Comparison of ENCODE assay signal across 24 mouse cellular contexts in genomic region chr1:34657481-34657880, GRCm38 (mm10).
DNase-seq lines count a peak whose midpoint lies in the region; ATAC-seq lines count a peak whose summit lies in the region.
"Had no signal": no experiment of that assay in that cellular context is flagged by ENCODE, and none has a peak within 500 bp of the region (broad histone marks: within the 10 kb centered on the region; RNA-seq: fewer than 3 reads in every experiment).

No protein-coding gene starts in this region.

- peak; percentile 12 for DNase-seq in embryonic facial prominence, embryonic 14.5 days (ENCODE audit: low spot score)
- no peak for DNase-seq in embryonic facial prominence, embryonic 10.5 days (ENCODE audit: low spot score)
- no peak for DNase-seq in limb, embryonic 10.5 days (ENCODE audit: low spot score)
- DNase-seq in midbrain, embryonic 10.5 days (ENCODE audit: low spot score) = no peak
- DNase-seq: adrenal gland, adult 8-10 months; adrenal gland, postnatal 14 days; adrenal gland, postnatal 36 days; B cell, adult 2 months; cerebellum, adult 11-12 months; cerebellum, adult 2 months; cerebellum, adult 9-10 months; cerebellum, postnatal 10 days; cerebellum, postnatal 25 days had no signal

- H3K4me1 ChIP-seq in embryonic facial prominence, embryonic 14.5 days (ENCODE audit: control insufficient read depth, insufficient read depth, low read length) = no peaks in the 10 kb centered on the region
- no peaks in the 10 kb centered on the region for H3K4me1 ChIP-seq in embryonic facial prominence, embryonic 10.5 days
- H3K4me1 ChIP-seq in limb, embryonic 15.5 days = no peaks in the 10 kb centered on the region
- no peaks in the 10 kb centered on the region for H3K4me1 ChIP-seq in limb, embryonic 10.5 days
- H3K4me1 ChIP-seq in midbrain, embryonic 10.5 days = no peaks in the 10 kb centered on the region
- H3K4me1 ChIP-seq: embryonic facial prominence, embryonic 13.5 days; forebrain, embryonic 10.5 days; forebrain, embryonic 12.5 days had no signal

- no peaks in the 10 kb centered on the region for H3K9me3 ChIP-seq in embryonic facial prominence, embryonic 14.5 days (ENCODE audit: control insufficient read depth, low read length)
- H3K9me3 ChIP-seq in embryonic facial prominence, embryonic 10.5 days = no peaks in the 10 kb centered on the region
- no peaks in the 10 kb centered on the region for H3K9me3 ChIP-seq in limb, embryonic 15.5 days
- H3K9me3 ChIP-seq in limb, embryonic 10.5 days (replicated peaks) = no peaks in the 10 kb centered on the region
- no peaks in the 10 kb centered on the region for H3K9me3 ChIP-seq in midbrain, embryonic 10.5 days (replicated peaks)
- H3K9me3 ChIP-seq: embryonic facial prominence, embryonic 13.5 days; forebrain, embryonic 10.5 days; forebrain, embryonic 12.5 days; G1E had no signal

- H3K27ac ChIP-seq in embryonic facial prominence, embryonic 14.5 days (replicated peaks; ENCODE audit: low read depth, low read length) = no peak overlapping the region
- H3K27ac ChIP-seq in embryonic facial prominence, embryonic 10.5 days (replicated peaks) = no peak overlapping the region
- H3K27ac ChIP-seq in limb, embryonic 15.5 days = no peak overlapping the region
- no peak overlapping the region for H3K27ac ChIP-seq in limb, embryonic 10.5 days
- no peak overlapping the region for H3K27ac ChIP-seq in midbrain, embryonic 10.5 days (replicated peaks)
- H3K27ac ChIP-seq: embryonic facial prominence, embryonic 13.5 days; forebrain, embryonic 10.5 days; forebrain, embryonic 12.5 days had no signal

- no peaks in the 10 kb centered on the region for H3K27me3 ChIP-seq in embryonic facial prominence, embryonic 14.5 days (replicated peaks; ENCODE audit: control insufficient read depth, insufficient read depth, low read length)
- no peaks in the 10 kb centered on the region for H3K27me3 ChIP-seq in embryonic facial prominence, embryonic 10.5 days (replicated peaks; ENCODE audit: low read depth, poor library complexity, severe bottlenecking)
- H3K27me3 ChIP-seq in limb, embryonic 15.5 days = no peaks in the 10 kb centered on the region
- H3K27me3 ChIP-seq in limb, embryonic 10.5 days (ENCODE audit: low read depth, poor library complexity, severe bottlenecking) = no peaks in the 10 kb centered on the region
- H3K27me3 ChIP-seq in midbrain, embryonic 10.5 days (ENCODE audit: low read depth, poor library complexity, severe bottlenecking) = no peaks in the 10 kb centered on the region
- H3K27me3 ChIP-seq: embryonic facial prominence, embryonic 13.5 days; forebrain, embryonic 12.5 days had no signal

- no peak overlapping the region for H3K4me3 ChIP-seq in embryonic facial prominence, embryonic 14.5 days (ENCODE audit: low read depth, low read length)
- H3K4me3 ChIP-seq in embryonic facial prominence, embryonic 10.5 days = no peak overlapping the region
- no peak overlapping the region for H3K4me3 ChIP-seq in limb, embryonic 15.5 days
- H3K4me3 ChIP-seq in limb, embryonic 10.5 days = no peak overlapping the region
- no peak overlapping the region for H3K4me3 ChIP-seq in midbrain, embryonic 10.5 days
- H3K4me3 ChIP-seq: embryonic facial prominence, embryonic 13.5 days; erythroblast, embryonic 14.5 days; forebrain, embryonic 10.5 days; forebrain, embryonic 12.5 days had no signal

- no peak overlapping the region for H3K4me2 ChIP-seq in embryonic facial prominence, embryonic 14.5 days (ENCODE audit: low read depth, low read length)
- no peak overlapping the region for H3K4me2 ChIP-seq in limb, embryonic 15.5 days
- H3K4me2 ChIP-seq: embryonic facial prominence, embryonic 13.5 days; forebrain, embryonic 12.5 days had no signal

- no peaks in the 10 kb centered on the region for H3K36me3 ChIP-seq in embryonic facial prominence, embryonic 14.5 days (ENCODE audit: control insufficient read depth, insufficient read depth, low read length)
- H3K36me3 ChIP-seq in embryonic facial prominence, embryonic 10.5 days (replicated peaks) = no peaks in the 10 kb centered on the region
- no peaks in the 10 kb centered on the region for H3K36me3 ChIP-seq in limb, embryonic 15.5 days
- H3K36me3 ChIP-seq in limb, embryonic 10.5 days = no peaks in the 10 kb centered on the region
- no peaks in the 10 kb centered on the region for H3K36me3 ChIP-seq in midbrain, embryonic 10.5 days
- H3K36me3 ChIP-seq: embryonic facial prominence, embryonic 13.5 days; forebrain, embryonic 10.5 days; forebrain, embryonic 12.5 days; G1E had no signal

- no peak overlapping the region for H3K9ac ChIP-seq in embryonic facial prominence, embryonic 14.5 days (ENCODE audit: low read depth, low read length)
- no peak overlapping the region for H3K9ac ChIP-seq in limb, embryonic 15.5 days
- H3K9ac ChIP-seq: embryonic facial prominence, embryonic 13.5 days; forebrain, embryonic 12.5 days had no signal

- ATAC-seq in embryonic facial prominence, embryonic 14.5 days (ENCODE audit: low read depth) = no peak
- ATAC-seq in limb, embryonic 15.5 days (ENCODE audit: insufficient number of reproducible peaks, low FRiP score, low TSS enrichment, low read depth) = 0 out of 2 replicates have a peak, but pooled peaks have one; percentile 19
- ATAC-seq: activated CD4-positive, CD25-positive, alpha-beta regulatory T cell, adult 4 months; CD4-positive, CD25-positive, alpha-beta regulatory T cell, adult 4 months; forebrain, embryonic 14.5 days; forebrain, embryonic 16.5 days; Patski had no signal
